Mouse (Mus musculus): ENCODE data around the gene Olfr458.
"Not testable (repeated sequence)": the region's sequence is repeated elsewhere in the genome, so short reads cannot be mapped to it uniquely, and the experiment has no call there.

Gene Olfr458

GRCm38 (mm10) chr6:42465096-42465495 is at the start of gene Olfr458:
Gene Olfr458, minus strand, starts transcription at chr6:42465196.
- DNase-seq (ENCODE audit: low spot score), result no peak

GRCm38 (mm10) chr6:42513461-42513860 is 48.5 kb upstream of the Olfr458 start:
- no peak for DNase-seq (ENCODE audit: low spot score)

- DNase-seq (ENCODE audit: low spot score), result no peak
These were observed 44.3 kb upstream of the Olfr458 start for GRCm38 (mm10) chr6:42509311-42509710.

- no peak for DNase-seq (ENCODE audit: low spot score)
These were observed 38.5 kb upstream of the Olfr458 start for GRCm38 (mm10) chr6:42503478-42503877.

GRCm38 (mm10) chr6:42489731-42490130 is 24.7 kb upstream of the Olfr458 start:
- DNase-seq (ENCODE audit: low spot score), result no peak

- DNase-seq (ENCODE audit: low spot score), result no peak
These were observed 22.1 kb upstream of the Olfr458 start, which contains the start of gene Olfr456 for GRCm38 (mm10) chr6:42487114-42487513. Gene Olfr456, minus strand, starts transcription at chr6:42487214.

GRCm38 (mm10) chr6:42484633-42485032 is 19.6 kb upstream of the Olfr458 start:
- no peak for DNase-seq (ENCODE audit: low spot score)

GRCm38 (mm10) chr6:42476235-42476634 is 11.2 kb upstream of the Olfr458 start, which contains the start of gene Olfr457:
Gene Olfr457, minus strand, starts transcription at chr6:42476335.
- DNase-seq (ENCODE audit: low spot score), result no peak

GRCm38 (mm10) chr6:42471298-42471697 is 6.3 kb upstream of the Olfr458 start:
- DNase-seq (ENCODE audit: low spot score), result not testable (repeated sequence)

- no peak for DNase-seq (ENCODE audit: low spot score)
These were observed 5.5 kb upstream of the Olfr458 start for GRCm38 (mm10) chr6:42470542-42470941.

GRCm38 (mm10) chr6:42447381-42447780 is 17.6 kb downstream of the Olfr458 start:
- no peak for DNase-seq (ENCODE audit: low spot score)

- no peak for DNase-seq (ENCODE audit: low spot score)
These were observed 20.5 kb downstream of the Olfr458 start for GRCm38 (mm10) chr6:42444491-42444890.

- DNase-seq (ENCODE audit: low spot score), result no peak
These were observed 23.6 kb downstream of the Olfr458 start for GRCm38 (mm10) chr6:42441395-42441794.

GRCm38 (mm10) chr6:42435490-42435889 is 29.5 kb downstream of the Olfr458 start:
- DNase-seq (ENCODE audit: low spot score), result no peak

GRCm38 (mm10) chr6:42434446-42434845 is 30.6 kb downstream of the Olfr458 start, which contains the start of gene Tas2r126:
Gene Tas2r126, plus strand, starts transcription at chr6:42434535.
- no peak for DNase-seq (ENCODE audit: low spot score)

GRCm38 (mm10) chr6:42433554-42433953 is 31.4 kb downstream of the Olfr458 start:
- DNase-seq (ENCODE audit: low spot score), result no peak

GRCm38 (mm10) chr6:42426337-42426736 is 38.7 kb downstream of the Olfr458 start:
- DNase-seq (ENCODE audit: low spot score), result no peak

GRCm38 (mm10) chr6:42424472-42424871 is 40.5 kb downstream of the Olfr458 start:
- DNase-seq (ENCODE audit: low spot score), result no peak

- peak; percentile 4 for DNase-seq (ENCODE audit: low spot score)
These were observed 43.6 kb downstream of the Olfr458 start for GRCm38 (mm10) chr6:42421439-42421838.

GRCm38 (mm10) chr6:42419443-42419842 is 45.6 kb downstream of the Olfr458 start:
- DNase-seq (ENCODE audit: low spot score), result no peak

Data from T-cell, adult 2 months (primary cell).